Mouse (Mus musculus) cerebellum, adult 2 months (tissue): ENCODE results near the gene Atxn7l3b.

ENCODE experiments used
- CTCF ChIP-seq: fragments of 200-500 bp; IDR thresholded peaks from 2 replicates; pipeline ENCODE4 v1.5.1; 2011; ENCODE audit warnings: low read depth, mild to moderate bottlenecking, control low read depth, low read length, moderate library complexity, borderline replicate concordance; ENCODE audit not compliant: insufficient read depth
- POLR2A ChIP-seq: fragments of 200-500 bp; IDR thresholded peaks from 2 replicates; pipeline ENCODE4 v1.6.1; 2011; ENCODE audit warnings: low read length, control low read depth, borderline replicate concordance; ENCODE audit not compliant: insufficient read depth

GRCm38 (mm10) chr10:112929222-112929615 lies 418 bp upstream of the Atxn7l3b start:
- no peak for TF ChIP-seq CTCF
- no peak for TF ChIP-seq POLR2A
